Mouse (Mus musculus) heart, postnatal 0 days (tissue): Measurements from ENCODE around the gene Agap1.

ENCODE experiments used
- CTCF ChIP-seq: IDR thresholded peaks from 2 replicates; pipeline ENCODE4 v1.5.1; 2016; ENCODE audit warnings: antibody characterized with exemption, control low read depth, low read depth
- EP300 ChIP-seq: IDR thresholded peaks from 2 replicates; pipeline ENCODE4 v1.6.1; 2016; ENCODE audit warnings: antibody characterized with exemption, low read depth

DNA sequence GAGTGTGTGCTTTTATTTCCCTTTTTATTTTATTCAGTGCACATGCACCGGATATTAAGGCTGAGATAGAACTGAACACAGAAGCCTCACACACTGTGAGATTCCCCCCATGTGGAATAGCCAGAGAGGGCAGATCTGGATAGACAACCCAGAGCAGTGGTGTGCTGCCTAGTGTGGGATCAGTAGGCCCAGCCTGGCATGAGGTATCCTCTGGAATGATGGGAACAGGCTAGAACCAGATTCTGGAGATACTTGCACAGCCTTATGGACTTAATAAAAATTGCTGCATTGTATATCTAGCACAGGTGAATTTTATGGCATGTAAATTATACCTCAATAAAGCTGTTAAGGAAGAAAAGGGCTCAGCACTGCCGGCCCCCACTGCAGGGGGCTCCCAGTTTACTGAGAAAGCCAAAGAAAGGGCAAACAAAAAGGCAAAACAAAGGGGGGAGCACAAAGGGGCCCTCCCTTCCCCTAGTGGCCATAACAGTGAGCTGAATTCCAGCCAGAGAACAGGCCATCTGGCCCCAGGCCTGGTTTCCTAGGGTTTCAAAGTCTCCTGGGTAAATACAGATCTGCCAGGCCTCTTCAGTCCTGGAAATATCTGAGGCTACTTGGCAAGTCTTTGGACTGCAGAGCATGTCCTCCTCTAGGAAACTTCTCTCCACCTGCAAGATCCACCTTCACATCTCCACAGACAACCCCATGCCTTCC is 405.6 kb downstream of the Agap1 start:
- TF ChIP-seq CTCF (peak; percentile 39), EP300 (no peak)
